Mouse (Mus musculus) spleen, adult 10 weeks (tissue): ENCODE measurements around the gene Smim4. TPM values are rescaled to one million over a fixed set of nuclear protein-coding genes. Genes with fewer than 3 reads are reported as not detected.

ENCODE experiments used
- polyA plus RNA-seq: library from polyadenylated mRNA; stranded (reverse); fragments of 350-450 nt; fragmentation: Illumina TruSeq; extraction: RNeasy Lipid Tissue Mini Kit (QIAGEN cat#74804); gene quantifications from one replicate; pipeline ENCODE4 v1.2.3, GENCODE M21; 2015; ENCODE audit warnings: low replicate concordance; ENCODE audit not compliant: insufficient read depth

Gene Smim4
- 17.8 TPM for polyA plus RNA-seq

DNA sequence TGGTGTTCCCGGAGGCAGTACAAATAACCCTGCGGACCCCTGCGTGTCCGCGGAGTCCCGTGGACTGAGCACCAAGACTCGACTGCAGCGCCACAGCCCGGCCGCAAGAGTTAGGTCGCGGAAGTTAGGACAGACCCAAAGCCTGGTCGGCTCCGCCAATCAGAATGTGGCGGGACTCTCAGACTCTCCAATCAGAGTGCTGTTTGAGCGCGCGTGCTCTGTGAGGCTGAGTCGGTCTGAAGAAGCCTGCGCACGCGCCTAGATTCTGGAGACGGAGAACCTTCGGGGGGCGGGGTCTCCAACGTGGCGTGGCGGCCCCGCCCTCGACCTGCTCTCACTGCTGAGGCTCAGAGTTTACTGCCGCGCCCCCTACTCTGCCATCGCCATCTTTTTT lies at the start of gene Smim4:
TSS of gene Smim4 (minus strand) at position 131 of the 394 bp plus-strand sequence.

DNA sequence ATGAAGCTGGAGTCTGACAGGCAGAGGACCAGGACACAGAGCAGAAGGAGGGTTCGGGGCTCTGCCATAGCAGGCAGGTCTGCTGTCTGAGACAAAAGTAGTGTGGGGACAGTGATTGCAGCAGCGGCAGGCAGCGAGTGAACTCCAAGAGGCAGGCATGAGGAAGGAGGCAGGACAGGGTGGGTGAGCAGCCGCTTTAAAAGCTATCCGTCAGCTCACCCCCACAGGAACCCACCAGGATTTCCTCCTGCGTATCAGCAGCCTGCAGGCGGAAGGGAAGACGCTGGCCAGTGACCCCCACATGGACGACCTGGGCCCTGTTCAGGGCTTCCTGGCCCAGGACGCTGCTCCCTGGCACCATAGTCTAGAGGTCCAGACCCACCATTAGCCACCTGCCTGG lies 39.7 kb upstream of the Smim4 start, which contains the start of gene Stab1:
TSS of gene Stab1 (minus strand) at position 217 of the 400 bp plus-strand sequence.

DNA sequence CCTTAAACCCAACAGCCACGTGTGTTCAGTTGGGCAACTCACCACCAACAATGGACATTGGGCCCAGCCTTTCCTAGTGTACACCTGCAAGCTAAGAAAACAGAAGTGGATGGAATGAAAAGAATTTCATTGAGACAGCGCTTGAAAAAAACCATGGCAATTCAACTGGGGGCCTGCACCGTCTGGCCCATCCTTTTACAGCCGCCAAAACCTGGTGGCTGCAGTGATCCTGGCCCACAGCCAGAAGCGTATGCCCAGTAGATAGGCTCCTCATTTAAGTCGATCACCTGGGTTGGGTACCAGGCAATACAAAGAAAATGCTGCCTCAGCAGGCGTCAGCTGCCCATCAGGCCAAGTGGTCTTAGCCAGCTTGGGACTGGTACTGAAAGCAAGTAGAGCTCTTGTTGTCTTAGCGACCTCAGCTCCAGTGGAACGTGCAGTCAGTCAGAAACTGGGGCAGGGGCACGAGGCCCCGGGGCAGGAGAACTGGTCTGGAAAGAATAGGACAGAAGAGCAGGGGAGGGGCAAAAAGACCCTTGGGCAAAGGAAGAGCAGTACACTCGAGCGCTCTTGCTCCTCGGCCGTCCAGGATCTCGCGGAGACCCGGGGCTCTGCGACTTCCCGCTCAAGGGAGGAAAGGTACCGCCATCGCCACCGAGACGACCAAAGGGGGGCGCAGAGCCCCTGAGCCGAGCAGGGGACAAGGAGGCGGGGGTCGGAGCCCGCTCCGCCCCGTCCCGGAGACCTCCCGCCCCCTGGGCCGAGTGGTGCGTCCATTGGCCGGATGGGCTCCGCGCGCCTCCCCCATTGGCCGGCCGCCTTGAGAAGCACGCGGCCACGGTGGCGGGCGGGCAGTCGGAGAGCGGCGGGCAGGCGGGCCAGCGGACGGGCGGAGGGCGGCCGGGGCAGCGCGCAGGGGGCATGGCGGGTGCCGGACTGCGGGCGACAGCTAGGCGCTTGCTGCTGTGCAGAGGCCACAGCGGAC lies 1.8 kb upstream of the Smim4 start, which contains the start of gene Nt5dc2:
TSS of gene Nt5dc2 (plus strand) at position 818 of the 985 bp plus-strand sequence.

Other genes with a start within 250 kb of the Smim4 start
- 5.7 TPM for gene Mustn1, start 249.8 kb downstream of the Smim4 start, polyA plus RNA-seq
- 0.52 TPM for gene Itih4, start 242.5 kb downstream of the Smim4 start, polyA plus RNA-seq
- 2.7 TPM for gene Itih3, start 205.2 kb downstream of the Smim4 start, polyA plus RNA-seq
- gene Itih1, start 185.7 kb downstream of the Smim4 start, polyA plus RNA-seq, result not detected
- gene Nek4, start 177.6 kb downstream of the Smim4 start, polyA plus RNA-seq, result 9.1 TPM
- 61.0 TPM for gene Glt8d1, start 127.6 kb downstream of the Smim4 start, polyA plus RNA-seq
- 271 TPM for gene Spcs1, start 127.3 kb downstream of the Smim4 start, polyA plus RNA-seq
- 58.5 TPM for gene Pbrm1, start 109.8 kb downstream of the Smim4 start, polyA plus RNA-seq
- gene Gnl3, start 109.8 kb downstream of the Smim4 start, polyA plus RNA-seq, result 151 TPM
- gene Nt5dc2, start 2.1 kb upstream of the Smim4 start, polyA plus RNA-seq, result 3.0 TPM
- 24.1 TPM for gene Stab1, start 39.7 kb upstream of the Smim4 start, polyA plus RNA-seq
- 0.69 TPM for gene Tnnc1, start 79.4 kb upstream of the Smim4 start, polyA plus RNA-seq
- gene Nisch, start 88.0 kb upstream of the Smim4 start, polyA plus RNA-seq, result 231 TPM
- gene Sema3g, start 88.9 kb upstream of the Smim4 start, polyA plus RNA-seq, result 5.0 TPM
- 18.6 TPM for gene Phf7, start 122.4 kb upstream of the Smim4 start, polyA plus RNA-seq
- 32.3 TPM for gene Bap1, start 122.5 kb upstream of the Smim4 start, polyA plus RNA-seq
- gene Dnah1, start 194.9 kb upstream of the Smim4 start, polyA plus RNA-seq, result 0.15 TPM
- 75.4 TPM for gene Capn7, start 207.7 kb upstream of the Smim4 start, polyA plus RNA-seq